Mouse (Mus musculus) c-Kit-negative CD71-positive TER-119-positive erythroid progenitor cells, embryonic 14.5 days (primary cell): ENCODE data around the gene Pi4k2b.

Experiments used
- DNase-seq: peaks from one replicate; pipeline ENCODE4 v3.0.0-alpha.2; 2013; ENCODE audit warnings: low read depth, low spot score

Gene Pi4k2b

DNA sequence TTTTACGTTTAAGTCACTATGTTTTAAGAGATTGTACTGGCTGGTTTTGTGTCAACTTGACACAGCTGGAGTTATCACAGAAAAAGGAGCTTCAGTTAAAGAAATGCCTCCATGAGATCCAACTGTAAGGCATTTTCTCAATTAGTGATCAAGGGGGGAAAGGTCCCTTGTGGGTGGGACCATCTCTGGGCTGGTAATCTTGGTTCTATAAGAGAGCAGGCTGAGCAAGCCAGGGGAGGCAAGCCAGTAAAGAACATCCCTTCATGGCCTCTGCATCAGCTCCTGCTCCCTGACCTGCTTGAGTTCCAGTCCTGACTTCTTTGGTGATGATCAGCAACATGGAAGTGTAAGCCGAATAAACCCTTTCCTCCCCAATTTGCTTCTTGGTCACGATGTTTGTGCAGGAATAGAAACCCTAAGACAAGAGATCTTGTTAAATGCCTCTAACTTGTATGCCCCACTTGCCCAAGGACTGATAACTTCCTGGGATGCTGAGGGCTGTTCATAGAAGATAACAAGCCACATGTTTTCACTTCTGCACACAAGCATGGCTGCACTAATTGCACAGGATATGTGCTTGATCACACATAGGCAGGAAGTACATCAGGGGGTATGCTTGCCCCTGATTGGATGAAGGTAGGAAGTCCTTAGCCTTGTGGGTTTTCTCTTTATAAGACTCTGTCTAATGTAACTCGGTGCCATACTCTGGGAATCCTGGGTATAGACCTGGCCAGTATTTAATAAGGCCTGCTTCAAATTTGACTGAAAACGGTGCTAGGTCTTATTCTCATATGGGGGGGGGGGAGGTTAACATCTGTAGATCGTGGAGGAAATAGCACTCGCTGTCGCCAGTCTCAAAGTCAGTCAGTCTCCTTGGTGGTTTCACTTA lies 35.3 kb downstream of the Pi4k2b start:
- DNase-seq = peak; percentile 31

DNA sequence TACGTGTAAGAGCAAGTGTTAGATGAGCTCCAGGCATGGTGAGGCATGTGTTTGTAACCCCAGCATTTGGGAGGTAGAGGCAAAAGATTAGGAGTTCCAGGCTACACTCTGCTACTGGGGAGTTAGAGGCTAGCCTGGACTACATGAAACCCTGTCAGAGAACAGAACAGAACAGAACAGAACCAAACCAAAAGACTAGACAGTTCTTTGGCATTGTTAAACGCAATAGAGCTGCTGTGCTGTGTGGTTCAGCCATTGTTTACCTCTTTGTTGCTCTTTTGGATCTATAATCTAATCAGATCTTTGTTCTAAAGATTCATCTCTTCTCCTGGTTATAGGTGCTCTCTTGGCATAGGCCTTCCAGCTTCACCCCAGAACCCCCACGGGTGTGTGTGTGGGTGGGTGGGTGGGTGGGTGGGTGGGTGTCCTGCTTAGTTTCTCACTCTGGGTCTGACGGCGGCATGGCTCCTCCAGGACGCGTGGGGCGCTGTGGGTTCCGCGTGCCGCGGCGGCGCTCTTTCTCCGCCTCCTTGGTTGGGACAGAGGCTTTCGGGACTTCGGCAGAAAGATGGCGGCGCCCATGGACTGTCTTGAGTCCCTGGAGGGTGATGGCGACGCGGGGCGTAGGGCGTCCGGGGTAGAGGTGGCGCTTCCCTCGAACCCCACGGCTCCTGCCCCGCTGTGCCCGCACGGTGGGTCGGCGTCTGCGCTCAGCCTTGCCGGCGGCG lies 41.3 kb downstream of the Pi4k2b start:
- DNase-seq = peak; percentile 64

DNA sequence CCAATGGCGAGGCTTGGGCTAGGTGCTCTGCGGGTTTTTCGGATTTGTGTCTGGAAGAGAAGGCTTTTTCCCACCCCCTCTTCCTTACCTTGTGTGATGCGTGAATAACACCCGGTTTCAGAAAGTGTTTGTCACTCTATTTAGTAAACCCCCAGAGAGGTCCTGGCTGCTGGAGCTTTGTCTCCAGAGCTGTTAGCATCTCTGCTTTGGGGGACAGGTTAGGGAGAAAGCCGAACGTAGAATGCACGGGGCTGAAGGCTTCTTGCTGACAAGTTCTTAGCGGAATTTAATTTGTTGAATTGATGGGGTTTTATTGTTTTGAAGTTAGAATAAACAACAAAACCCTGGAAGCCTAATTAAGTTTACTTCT lies 41.9 kb downstream of the Pi4k2b start:
- DNase-seq = no peak

DNA sequence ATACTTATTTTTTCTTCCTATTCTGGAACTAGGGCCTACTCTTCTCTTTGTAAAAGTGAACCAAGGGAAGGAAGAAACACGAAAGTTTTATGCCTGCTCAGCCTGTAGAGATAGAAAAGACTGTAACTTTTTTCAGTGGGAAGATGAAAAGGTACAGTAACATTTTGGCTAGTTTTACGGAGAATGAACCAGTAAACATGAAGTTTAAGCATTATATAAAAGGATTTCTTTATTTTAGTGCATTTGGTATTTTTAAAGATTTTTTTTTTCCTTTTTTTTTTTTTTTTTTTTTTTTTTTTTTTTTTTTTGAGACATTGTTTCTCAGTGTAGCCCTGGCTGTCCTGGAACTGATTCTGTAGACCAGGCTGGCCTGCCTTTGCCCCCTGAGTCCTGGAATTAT lies 42.6 kb downstream of the Pi4k2b start:
- no peak for DNase-seq

DNA sequence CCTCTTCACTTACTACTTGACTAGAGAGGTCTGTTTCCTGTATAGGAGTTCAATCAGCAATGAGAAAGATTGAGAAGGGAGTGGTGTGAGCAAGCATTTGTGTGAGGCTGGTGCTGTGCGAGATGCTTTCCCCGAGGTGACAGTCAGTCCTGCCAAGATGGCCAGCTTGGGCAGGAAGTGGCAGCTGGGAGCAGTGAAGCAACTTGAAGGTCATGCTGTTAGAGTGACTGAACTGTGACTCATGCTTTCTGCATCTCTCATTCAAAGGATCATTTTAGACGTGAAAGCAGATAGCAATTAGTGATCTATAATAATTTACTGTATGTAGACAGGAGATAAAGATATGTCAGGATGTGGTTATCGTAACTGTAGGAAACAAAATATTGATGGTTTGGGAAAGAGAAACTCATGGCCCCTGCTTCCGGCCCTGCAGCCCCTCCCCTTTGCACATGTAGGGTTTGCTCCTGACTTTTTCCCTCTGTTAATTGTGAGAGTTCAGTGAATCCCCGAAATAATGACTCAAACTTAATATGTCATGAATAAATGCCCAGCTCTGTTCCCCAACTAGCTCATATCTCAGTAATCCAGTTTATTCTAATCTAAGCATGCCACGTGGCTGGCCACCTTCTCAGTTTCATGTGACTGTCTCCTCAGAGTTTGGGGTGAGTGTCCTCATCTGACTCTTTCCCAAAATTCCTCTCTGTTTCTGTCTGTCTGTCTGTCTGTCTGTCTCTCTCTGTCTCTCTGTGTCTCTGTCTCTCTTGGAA lies 45.4 kb downstream of the Pi4k2b start:
- DNase-seq = no peak

DNA sequence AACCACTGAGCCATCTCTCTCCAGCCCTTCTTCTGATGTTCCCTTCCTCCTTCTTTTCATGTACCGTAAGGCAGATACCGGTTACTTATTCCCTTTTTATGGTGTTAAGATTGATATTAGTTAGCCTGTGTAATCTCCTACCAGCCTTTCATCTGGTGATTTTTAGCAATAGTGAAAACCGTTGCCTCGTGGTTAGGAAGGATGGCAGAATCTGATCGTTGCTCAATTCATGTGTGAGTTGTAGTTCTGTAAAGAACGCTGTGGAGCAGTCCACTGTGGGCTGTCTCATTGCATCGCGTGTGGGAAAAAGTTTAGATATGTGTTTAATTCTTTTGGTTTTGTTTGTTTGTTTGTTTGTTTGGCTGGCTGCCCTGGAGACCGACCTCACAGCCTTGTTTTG lies 51.9 kb downstream of the Pi4k2b start:
- DNase-seq = no peak

DNA sequence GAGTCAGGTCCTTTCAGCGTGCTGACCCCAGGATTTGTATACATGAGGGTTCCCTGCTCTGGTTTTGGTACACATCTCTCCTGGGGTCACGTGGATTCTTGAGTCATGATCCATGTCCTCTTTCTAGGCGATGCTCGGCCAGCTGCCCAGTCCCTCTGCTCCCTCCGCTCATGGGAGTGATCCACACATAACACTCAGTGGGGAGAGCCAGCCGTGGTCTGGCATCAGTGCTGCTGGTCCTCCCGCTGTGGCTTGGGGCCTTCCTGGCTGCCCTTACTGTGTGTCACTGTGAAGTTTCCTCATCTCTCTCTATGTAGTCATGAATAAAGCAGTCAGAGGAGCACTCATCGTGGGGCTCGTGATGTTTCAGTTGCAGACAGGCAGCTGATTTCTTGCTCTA lies 52.7 kb downstream of the Pi4k2b start:
- DNase-seq = no peak

DNA sequence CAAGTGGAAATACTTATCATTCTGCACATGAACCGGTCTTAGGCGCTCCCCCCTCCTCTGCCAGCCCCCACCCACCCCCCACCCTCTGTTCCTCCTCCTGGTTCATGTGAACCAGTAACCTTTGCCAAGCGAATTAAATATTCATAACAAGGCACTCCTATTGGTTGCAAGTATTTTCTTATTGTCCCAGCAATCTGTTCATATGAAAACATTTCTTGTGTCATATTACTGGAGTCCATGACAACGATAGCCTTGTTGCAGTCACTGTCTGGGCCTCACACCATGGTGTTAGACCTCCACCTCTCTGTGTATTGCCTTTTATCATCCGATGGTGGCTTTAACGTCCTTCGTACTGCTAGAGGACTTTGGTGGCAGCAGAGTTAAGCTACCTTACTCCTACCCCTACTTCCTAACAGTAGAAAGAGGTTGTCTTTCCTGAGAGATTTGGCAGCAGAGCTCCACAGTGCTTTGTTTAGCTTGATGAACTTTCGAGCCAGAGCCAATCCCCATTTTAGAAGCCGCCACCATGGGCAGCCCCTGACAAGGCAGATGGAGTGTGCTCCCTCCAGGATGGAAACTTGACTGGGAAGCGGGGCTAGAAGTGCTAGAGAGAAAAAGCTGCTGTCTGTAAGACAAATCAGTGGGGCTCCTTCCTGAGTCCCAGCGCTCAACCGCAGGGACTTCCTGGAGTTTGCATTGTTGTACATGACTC lies 58.1 kb downstream of the Pi4k2b start:
- no peak for DNase-seq

DNA sequence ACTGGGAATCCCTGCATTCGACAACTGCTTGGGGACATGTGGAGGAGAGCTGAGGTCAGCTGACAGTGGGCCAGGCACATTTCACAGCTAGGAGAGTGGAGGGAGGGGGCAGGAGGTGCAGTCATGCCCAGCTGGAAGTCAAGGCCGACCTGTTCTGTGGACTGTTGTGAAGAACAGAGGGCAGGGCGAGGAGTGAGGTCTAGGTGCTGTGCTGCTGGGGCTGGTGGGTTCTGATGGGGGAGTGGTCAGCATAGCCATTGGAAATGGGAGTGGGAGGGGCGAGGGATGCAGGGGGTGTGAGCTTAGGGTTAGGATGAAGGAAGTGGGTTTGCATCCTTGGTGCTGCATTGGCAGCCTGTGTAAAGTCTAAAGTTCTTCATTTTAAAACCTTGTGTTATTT lies 64.4 kb downstream of the Pi4k2b start:
- no peak for DNase-seq

DNA sequence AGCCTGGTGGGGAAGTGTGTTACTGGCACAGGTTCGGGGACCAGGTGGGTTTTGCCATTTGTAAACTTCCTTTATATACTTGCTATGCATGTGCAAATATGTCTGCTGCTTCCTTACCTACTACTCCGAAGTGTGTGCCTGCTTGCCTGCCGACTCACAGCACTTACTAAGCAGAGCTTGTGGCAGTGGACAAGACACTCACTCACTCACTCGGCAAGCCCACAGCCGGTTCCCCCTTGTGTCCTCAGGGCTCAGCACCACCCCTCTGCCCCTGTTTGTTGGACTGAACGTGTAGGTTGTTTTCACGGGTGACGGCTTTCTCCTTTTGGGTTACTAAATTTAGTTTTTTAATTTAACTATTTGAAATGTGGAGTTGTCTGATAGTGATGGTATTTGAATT lies 65.0 kb downstream of the Pi4k2b start:
- no peak for DNase-seq

DNA sequence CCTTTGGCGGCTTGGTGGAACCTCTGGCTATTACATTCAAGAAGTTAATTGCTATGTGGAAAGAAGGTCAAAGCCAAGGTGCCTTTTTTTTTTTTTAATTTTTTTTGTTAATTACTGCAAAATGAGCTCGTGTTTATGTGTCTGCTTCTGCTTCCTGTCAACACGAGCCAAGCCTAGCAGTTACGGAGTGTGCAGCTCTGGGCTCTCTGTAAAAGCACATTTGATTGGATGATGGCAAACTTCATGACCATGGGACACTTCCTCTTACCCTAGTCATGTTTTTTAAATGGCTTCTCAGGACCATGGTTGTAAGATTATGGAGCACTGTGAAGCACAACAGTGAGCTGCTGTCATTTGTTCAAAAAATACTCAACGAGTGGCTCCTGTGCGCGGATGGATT lies 65.7 kb downstream of the Pi4k2b start:
- DNase-seq = no peak

DNA sequence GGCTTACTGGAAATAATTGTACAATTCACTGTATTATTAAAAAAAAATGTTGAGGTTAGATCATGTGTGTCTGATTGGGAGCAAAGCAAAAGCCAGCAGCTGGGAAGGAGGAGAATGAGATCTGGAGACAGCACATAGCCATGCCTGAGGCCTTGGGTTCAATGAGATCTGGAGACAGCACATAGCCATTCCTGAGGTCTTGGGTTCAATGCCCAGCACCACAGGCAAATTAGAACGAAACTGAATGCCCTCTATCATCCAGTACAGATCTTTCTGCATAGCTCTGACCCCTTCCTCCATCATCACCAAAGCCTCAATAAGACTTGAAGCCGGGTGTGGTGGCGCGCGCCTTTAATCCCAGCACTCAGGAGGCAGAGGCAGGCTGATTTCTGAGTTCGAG lies 69.1 kb downstream of the Pi4k2b start:
- DNase-seq = no peak

DNA sequence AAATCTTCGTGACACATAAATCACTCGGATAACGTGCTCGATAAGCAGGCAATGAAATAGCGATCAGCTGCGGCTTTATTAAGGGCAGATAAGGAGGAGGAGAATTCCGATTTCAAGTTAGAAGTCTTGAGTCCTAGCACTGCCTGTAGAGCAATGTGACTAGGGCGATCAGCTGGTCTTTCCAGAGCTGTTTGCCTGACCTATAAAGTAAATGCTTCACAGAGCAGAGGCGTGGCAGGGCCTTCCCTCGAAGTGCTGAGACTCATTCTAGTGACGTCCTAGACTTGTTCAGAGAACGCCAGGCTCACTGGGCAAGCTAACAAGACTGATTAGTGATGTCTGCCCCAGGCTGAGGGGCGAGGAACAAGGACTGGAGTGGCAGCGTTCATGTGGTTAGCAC lies 69.7 kb downstream of the Pi4k2b start:
- DNase-seq = no peak

DNA sequence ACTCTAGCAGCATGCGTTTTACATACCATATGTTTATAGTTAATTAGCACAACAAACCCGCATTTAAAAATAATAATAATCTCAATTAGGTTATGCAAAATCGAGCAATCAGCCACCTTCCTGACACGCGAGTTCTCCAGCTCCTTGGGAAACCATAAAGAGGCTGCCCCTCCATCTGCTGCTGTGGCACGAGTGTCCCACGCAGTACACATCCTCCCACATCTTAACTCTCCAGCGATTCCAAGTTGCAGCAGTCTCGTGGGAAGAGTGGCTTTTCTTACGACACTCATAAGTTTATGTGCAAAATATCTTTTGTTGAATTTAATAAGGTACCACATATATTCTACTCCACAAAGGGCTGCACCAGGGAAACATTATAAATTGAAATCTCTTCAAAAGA lies 71.1 kb downstream of the Pi4k2b start:
- DNase-seq = no peak

DNA sequence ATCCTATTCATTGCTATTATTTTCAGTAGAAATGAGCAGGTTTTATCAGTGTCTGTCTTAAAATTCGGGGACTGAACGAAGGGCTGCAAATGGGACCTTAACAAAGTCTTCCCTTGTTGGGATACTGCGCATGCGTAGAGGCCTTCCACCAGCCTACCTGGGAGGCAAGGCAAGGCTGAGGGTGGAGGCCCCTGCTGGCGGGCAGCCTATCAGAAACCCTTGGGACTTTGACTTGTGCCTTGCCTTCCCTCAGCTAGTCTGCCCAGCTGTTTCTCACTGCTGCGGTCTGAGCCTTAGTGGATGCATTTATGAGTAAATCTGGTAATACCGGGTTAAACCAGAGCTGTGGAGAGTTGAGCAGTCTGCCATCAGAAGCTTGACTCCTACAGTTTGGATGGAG lies 71.9 kb downstream of the Pi4k2b start:
- DNase-seq = no peak

DNA sequence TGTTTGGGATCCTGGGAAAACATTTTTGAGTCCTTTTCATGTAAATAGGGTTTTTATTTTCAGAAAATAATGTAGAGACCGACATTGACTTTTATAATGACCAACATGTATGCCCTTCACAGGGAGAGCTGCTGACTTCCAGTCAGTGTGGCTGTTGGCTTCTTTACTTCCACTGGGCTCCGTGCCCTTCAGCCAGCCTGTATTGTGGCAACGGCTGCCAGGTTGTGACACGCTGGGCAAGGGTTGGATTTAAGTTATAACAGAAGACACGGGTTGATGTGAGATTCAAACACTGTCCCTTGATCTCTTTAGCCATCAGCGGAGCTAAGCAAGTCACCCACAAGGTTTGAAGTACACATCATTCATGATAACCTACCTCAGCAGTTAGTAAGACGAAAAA lies 77.3 kb downstream of the Pi4k2b start:
- no peak for DNase-seq
